Mouse (Mus musculus) stomach, embryonic 15.5 days (tissue): ENCODE measurements at regions not wholly inside any gene's neighbourhood (a gene's known extent, or its start where the extent isn't known, plus 50 kb on each side); places are given as distances from the start of the nearest gene placed in this dataset.

Experiments
- ATAC-seq: fragments of 200-750 bp; cut with Nextera tagmentation; 2 replicates; pipeline ENCODE4 v1.8.0; 2017; ENCODE audit warnings: low read depth, moderate number of reproducible peaks, moderate TSS enrichment; ENCODE audit not compliant: insufficient read depth, low FRiP score
- H3K27ac ChIP-seq: fragments of 300-500 bp; sonication (generic); 2 replicates; pipeline ENCODE4 v1.5.1; 2015; ENCODE audit warnings: mild to moderate bottlenecking, inconsistent platforms
- H3K27me3 ChIP-seq: fragments of 300-500 bp; sonication (generic); replicated peaks from 2 replicates; pipeline ENCODE4 v1.6.1; 2015; ENCODE audit warnings: inconsistent platforms
- H3K36me3 ChIP-seq: fragments of 300-500 bp; sonication (generic); 2 replicates; pipeline ENCODE4 v1.6.1; 2015; ENCODE audit warnings: inconsistent platforms
- H3K4me1 ChIP-seq: fragments of 300-500 bp; sonication (generic); 2 replicates; pipeline ENCODE4 v1.6.1; 2015; ENCODE audit warnings: inconsistent platforms
- H3K4me2 ChIP-seq: fragments of 300-500 bp; sonication (generic); 2 replicates; pipeline ENCODE4 v1.6.1; 2015; ENCODE audit warnings: mild to moderate bottlenecking, inconsistent platforms
- H3K4me3 ChIP-seq: fragments of 300-500 bp; sonication (generic); replicated peaks from 2 replicates; pipeline ENCODE4 v1.5.1; 2015; ENCODE audit warnings: inconsistent platforms
- H3K9ac ChIP-seq: fragments of 300-500 bp; sonication (generic); 2 replicates; pipeline ENCODE4 v1.6.1; 2015; ENCODE audit warnings: inconsistent platforms
- H3K9me3 ChIP-seq: fragments of 300-500 bp; sonication (generic); 2 replicates; pipeline ENCODE4 v1.6.1; 2016; ENCODE audit warnings: inconsistent platforms
- WGBS: fragments of 180-500 bp; shearing (Covaris S2); methylation state at CpG from one replicate; pipeline ENCODE4 v1.1.7; 2015; 5-methylcytosine and 5-hydroxymethylcytosine counted together

DNA sequence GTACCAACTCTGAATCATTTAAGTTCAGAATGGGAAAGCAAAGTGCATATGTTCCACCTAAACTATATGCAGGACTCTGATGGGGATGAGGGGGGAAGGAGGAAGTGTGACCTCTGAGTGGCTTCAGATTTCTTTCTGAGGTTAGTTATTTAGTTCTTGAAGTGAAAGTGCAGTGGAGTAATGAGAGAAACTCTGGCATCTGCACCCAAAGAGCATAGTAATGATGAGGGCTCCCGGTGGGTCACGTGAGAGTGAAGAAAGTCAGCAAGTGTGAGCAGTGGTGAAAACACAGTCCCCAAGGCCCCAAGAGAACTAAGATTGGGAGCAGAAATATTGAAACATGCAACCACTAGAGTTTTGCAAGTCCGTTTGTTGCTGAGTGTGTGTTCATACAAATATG lies 102.5 kb upstream of the Tmc3 start:
- H3K36me3 ChIP-seq: no peaks in the 10 kb centered on the region
- H3K4me2 ChIP-seq: no peak overlapping the region
- WGBS: 67% methylated on average over 3 of the region's 3 CpGs
- H3K27me3 ChIP-seq: no peaks in the 10 kb centered on the region
- no peak overlapping the region for H3K4me3 ChIP-seq
- peaks cover 3% of the 10 kb centered on the region; the same call in 1 of the 2 replicates for H3K4me1 ChIP-seq
- H3K27ac ChIP-seq: no peak overlapping the region
- ATAC-seq: no peak
- no peaks in the 10 kb centered on the region for H3K9me3 ChIP-seq
- H3K9ac ChIP-seq: no peak overlapping the region

DNA sequence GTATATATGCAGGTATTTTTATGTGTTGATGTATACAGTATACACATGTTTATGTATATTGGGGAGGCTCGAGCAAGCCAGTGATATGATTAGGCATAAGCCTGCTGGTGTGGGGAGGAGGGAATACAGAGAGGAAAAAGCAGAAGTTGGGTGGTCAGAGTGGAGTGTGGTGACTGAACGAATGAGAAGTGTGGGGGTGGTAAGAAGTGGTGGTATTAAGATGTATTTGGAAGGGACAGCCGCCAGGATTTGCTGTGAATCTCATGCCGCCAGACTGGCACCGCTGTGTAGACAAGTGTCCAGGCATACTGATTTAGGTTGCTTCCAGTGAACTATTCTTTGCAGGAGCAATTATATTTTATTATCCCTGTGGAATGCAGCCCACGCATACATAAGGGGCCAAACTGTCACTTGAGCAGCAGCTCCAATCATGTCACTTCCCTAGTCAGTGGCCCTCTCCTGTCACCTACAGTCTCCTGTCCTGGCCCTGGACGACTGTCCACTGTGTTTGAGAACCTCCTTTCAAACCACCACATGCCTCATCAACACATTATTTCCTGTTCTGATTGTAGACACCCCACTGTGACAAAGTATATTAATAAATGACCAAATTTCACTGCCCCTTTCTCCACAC lies 101.9 kb upstream of the Tmc3 start:
- 51% methylated on average over 7 of the region's 7 CpGs for WGBS
- Histone ChIP-seq H3K9ac (no peak overlapping the region), H3K4me1 (peaks cover 3% of the 10 kb centered on the region; the same call in 1 of the 2 replicates), H3K4me3 (no peak overlapping the region), H3K9me3 (no peaks in the 10 kb centered on the region), H3K4me2 (no peak overlapping the region), H3K27ac (no peak overlapping the region), H3K36me3 (no peaks in the 10 kb centered on the region), H3K27me3 (no peaks in the 10 kb centered on the region)
- no peak for ATAC-seq

DNA sequence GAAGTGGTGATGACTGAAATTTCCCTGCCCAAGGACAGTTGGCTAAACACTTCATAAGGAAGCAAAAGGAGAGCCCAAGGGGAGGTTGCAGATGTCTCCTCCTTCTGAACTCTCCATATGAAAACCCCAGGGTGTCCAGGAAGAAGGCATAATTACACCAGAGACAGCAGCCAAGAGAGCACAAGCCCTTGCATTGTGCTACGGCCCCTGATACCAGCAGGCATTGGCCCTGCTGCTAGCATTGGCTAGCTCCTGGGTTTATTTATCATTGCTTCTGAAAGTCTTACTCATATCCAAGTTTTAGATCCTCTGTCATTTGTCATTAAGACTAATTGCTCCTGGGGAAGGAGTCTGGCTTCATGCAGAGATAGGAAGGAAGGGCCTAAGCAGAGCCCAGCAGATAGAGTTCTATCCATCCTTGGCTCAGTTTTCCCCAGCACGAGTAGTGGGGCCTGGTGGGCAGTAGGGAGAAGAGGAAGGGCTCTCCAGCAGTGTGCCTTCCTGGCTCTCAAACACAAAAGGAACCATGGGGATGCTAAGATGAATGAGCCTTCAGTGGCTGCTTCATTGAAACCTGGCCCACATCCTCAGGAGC lies 98.5 kb upstream of the Tmc3 start:
- Histone ChIP-seq H3K9ac (no peak overlapping the region), H3K9me3 (no peaks in the 10 kb centered on the region), H3K4me1 (no peaks in the 10 kb centered on the region), H3K36me3 (no peaks in the 10 kb centered on the region), H3K4me3 (no peak overlapping the region), H3K27me3 (no peaks in the 10 kb centered on the region), H3K27ac (no peak overlapping the region), H3K4me2 (no peak overlapping the region)
- 59% methylated on average over 2 of the region's 2 CpGs for WGBS
- no peak for ATAC-seq

DNA sequence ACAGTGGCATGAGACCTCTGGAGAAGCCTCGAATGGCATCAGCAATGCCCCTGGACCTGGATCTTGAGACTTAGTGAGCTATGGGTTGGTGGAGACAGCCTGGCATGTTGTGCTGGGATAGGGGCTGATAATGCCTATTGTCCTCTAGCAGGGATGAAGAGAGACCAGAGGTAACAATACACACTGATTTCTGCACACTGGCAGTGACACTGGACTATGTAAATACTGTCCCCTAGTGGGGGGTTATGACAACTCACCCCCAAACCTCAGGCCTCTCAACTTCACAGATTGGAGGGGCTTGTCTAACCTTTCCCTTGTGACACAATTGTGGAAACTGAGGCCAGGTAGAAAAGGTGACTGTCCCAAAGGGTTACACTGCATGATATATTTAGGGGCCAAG lies 94.9 kb upstream of the Tmc3 start:
- no peaks in the 10 kb centered on the region for H3K36me3 ChIP-seq
- ATAC-seq: no peak

DNA sequence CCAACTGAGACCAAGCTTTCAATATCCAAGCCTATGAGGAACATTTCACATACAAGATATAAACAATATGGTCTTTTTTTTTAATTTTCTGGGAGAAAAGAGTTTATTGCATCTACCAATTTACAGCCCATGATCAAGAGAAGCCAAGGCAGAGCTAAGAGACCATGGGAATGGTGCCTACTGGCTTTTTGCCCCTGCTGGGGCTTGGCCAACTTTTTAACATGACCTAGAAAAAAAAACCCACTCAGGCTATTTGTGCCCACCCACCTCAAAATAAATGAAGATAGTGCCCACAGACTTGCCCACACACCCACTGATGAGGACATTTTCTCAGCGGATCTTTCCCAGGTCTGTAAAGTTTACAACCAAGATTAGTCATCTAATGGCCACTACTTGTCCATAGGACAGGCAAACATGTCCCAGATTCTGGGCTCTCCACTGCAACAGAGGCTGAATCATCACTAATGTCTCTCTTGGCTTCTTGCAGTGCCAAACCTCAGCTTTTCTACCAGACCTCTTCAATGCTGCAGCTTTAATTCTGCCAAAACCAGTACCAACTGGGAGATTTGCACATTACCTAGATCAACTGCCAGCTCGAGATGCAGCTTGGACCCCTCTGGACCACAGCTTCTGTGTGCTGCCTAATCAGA lies 79.6 kb upstream of the Tmc3 start:
- no peak for ATAC-seq
- 73% methylated on average over 2 of the region's 2 CpGs for WGBS
- Histone ChIP-seq H3K27ac (no peak overlapping the region), H3K4me3 (no peak overlapping the region), H3K4me1 (no peaks in the 10 kb centered on the region), H3K36me3 (no peaks in the 10 kb centered on the region), H3K4me2 (no peak overlapping the region), H3K9ac (no peak overlapping the region), H3K9me3 (no peaks in the 10 kb centered on the region), H3K27me3 (no peaks in the 10 kb centered on the region)

More for the DNA sequence above, 94.9 kb upstream of the Tmc3 start:
- H3K9me3 ChIP-seq: no peaks in the 10 kb centered on the region
- no peak overlapping the region for H3K27ac ChIP-seq
- no peaks in the 10 kb centered on the region for H3K27me3 ChIP-seq
- H3K4me2 ChIP-seq: no peak overlapping the region
- H3K9ac ChIP-seq: no peak overlapping the region
- H3K4me1 ChIP-seq: no peaks in the 10 kb centered on the region
- no peak overlapping the region for H3K4me3 ChIP-seq
- 75% methylated on average over 1 of the region's 1 CpGs for WGBS

DNA sequence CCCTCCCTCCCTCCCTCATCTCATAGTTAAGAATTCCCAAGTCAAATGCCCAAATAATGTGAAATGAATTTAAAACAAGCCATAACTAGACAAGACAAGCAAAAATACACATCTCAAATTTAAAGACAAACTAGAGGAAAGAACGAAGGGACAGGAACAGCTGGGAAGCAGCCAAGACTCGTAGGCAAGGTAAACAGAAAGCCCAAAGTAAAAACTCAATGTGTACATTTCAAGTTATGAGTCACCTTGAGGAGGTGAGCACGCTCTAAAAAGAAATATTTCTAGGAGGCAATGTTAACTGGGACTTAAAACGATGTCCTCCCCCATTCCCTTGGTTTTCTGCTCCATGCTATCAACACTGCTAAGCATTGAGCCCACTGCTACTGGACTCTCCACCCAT lies 68.4 kb upstream of the Tmc3 start:
- no peak overlapping the region for H3K27ac ChIP-seq
- WGBS: 27% methylated on average over 4 of the region's 4 CpGs
- no peak overlapping the region for H3K4me2 ChIP-seq
- H3K36me3 ChIP-seq: no peaks in the 10 kb centered on the region
- H3K9me3 ChIP-seq: no peaks in the 10 kb centered on the region
- ATAC-seq: no peak; the same call in 1 of the 2 replicates
- H3K4me1 ChIP-seq: no peaks in the 10 kb centered on the region
- H3K4me3 ChIP-seq: no peak overlapping the region
- no peak overlapping the region for H3K9ac ChIP-seq
- H3K27me3 ChIP-seq: no peaks in the 10 kb centered on the region

DNA sequence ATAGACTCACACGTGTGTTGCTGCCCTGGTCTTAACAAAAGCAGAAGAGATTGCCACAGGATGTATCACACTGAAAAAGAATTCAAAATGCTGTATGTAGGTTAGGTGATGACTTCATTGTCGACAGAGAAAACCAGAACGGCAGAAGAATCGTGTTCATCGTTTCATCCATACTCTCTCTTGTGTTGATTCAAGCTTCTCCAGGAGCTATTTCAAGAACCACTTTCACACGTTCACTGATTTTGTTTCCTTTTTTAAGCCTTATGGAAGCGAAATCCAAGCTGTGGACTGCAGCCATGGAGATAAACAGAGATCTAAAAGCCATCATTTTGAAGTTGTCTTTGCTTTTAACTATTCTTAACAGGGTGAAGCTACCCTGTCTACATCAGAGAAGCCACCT lies 63.2 kb upstream of the Tmc3 start:
- Histone ChIP-seq H3K4me3 (no peak overlapping the region), H3K4me2 (no peak overlapping the region), H3K27me3 (no peaks in the 10 kb centered on the region), H3K27ac (no peak overlapping the region), H3K9me3 (no peaks in the 10 kb centered on the region), H3K9ac (no peak overlapping the region), H3K36me3 (no peaks in the 10 kb centered on the region), H3K4me1 (no peaks in the 10 kb centered on the region)
- ATAC-seq: no peak
- 68% methylated on average over 7 of the region's 7 CpGs for WGBS
